Mouse (Mus musculus): ENCODE results near the gene Cxxc4. TPM values are rescaled to one million over a fixed set of nuclear protein-coding genes. Genes with fewer than 3 reads are reported as not detected.

Cxxc4 gene
- total RNA-seq, 2 experiments from 2014 or later = 4.4 to 4.7 TPM

GRCm38 (mm10) chr3:134243168-134243849, 7.0 kb downstream of the Cxxc4 start:
- no peak for DNase-seq

- DNase-seq = peak in 1 of 2 experiments; percentile 8
These were observed 7.6 kb downstream of the Cxxc4 start for GRCm38 (mm10) chr3:134243850-134244247.

- no peak for DNase-seq
These were observed 17.9 kb downstream of the Cxxc4 start for GRCm38 (mm10) chr3:134254221-134254620.

- no peak for DNase-seq
These were observed 22.4 kb downstream of the Cxxc4 start for GRCm38 (mm10) chr3:134258715-134259114.

- no peak for DNase-seq
These were observed 23.0 kb downstream of the Cxxc4 start for GRCm38 (mm10) chr3:134259300-134259699.

GRCm38 (mm10) chr3:134279655-134280054, 43.4 kb downstream of the Cxxc4 start:
- DNase-seq = no peak

GRCm38 (mm10) chr3:134281527-134282370, 45.5 kb downstream of the Cxxc4 start:
- DNase-seq = peak; percentile 11 to 35

GRCm38 (mm10) chr3:134295217-134295616, 58.9 kb downstream of the Cxxc4 start:
- DNase-seq = no peak

- peak in 1 of 2 experiments; percentile 32 for DNase-seq
These were observed 66.6 kb downstream of the Cxxc4 start for GRCm38 (mm10) chr3:134302681-134303491.

GRCm38 (mm10) chr3:134303492-134303808, 67.2 kb downstream of the Cxxc4 start:
- DNase-seq = no peak

- DNase-seq = no peak
These were observed 70.2 kb downstream of the Cxxc4 start for GRCm38 (mm10) chr3:134306507-134306906.

GRCm38 (mm10) chr3:134307801-134308200, 71.5 kb downstream of the Cxxc4 start:
- DNase-seq = no peak

Small RNAs within 50 kb of the gene (microRNA-seq; reads per million reads assigned to microRNA genes)
- not detected for gene Mir1895

Data from adrenal gland, postnatal 36 days (tissue).